Mouse (Mus musculus) CD8-positive naive resting alpha-beta T cell, adult 2 months (primary cell): ENCODE data around the gene Lzts2.

Experiments used
- DNase-seq, 2 experiments: peaks; one replicate each; pipeline ENCODE4 v3.0.0; 2022; ENCODE audit warnings: low read depth in 2 of 2, low spot score in 2 of 2

The Lzts2 gene

DNA sequence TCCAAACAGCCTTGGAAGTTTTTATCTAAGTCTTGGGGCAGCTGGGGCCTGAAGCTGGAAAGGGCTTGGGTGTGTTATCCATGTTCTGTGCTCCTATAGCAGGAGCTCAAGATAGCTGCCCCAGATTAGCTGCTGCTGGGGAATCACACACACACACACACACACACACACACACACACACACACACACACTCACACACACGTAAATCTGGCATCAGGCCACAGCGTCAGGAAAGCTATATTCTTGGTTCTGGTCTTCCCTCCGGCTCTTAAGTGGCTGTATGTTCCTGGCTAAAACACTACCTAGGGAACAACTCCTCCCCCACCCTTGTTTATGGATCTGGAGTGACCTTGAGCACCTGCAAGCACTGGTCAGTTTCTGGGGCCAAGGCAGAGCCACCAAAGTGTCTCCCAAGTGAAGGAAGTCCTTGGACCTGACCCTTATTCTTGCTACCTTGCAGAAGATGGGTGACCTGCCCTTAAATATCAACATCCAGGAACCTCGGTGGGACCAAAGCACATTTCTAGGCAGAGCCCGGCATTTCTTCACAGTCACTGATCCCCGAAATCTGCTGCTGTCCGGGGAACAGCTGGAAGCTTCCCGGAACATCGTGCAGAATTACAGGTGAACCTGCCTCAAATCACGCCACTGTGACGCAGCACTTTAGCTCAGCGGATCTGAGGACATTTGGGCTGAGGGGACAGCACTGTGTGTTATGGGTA lies 34.6 kb downstream of the Lzts2 start:
- no peak for DNase-seq

DNA sequence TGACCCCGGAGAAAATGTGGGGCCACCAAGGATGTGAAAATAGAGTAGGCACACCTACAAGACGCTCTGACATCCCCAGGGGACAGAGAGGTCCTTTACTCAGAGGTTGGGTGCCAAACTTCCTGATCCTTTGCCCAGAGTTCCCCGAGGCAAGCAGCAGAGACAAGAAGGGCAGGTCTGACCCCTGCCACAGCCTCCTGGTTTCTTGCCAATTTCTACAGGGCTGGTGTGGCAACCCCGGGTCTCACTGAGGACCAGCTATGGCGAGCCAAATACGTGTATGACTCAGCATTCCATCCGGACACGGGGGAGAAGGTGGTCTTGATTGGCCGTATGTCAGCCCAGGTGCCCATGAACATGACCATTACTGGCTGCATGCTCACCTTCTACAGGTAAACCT lies 35.3 kb downstream of the Lzts2 start:
- no peak for DNase-seq

DNA sequence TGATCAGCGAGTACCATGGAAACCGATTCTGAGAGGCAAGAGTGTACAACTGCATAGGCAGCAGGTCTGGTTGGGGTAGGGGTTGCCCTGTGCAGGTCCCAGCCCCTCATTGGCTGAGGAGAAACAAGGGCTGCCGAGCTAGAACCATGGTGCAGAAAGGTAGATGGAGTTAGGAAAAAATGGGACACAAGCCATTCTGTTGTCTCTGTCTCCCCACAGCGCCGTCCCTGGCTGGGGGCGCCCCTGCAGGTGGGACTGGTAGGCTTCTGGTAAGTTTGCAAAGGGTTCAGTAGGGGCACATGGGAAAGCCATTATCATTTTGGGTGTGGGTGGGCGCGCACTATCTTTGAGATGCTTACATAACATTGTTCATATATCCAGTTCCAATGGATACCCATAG lies 39.2 kb downstream of the Lzts2 start:
- DNase-seq, result no peak

DNA sequence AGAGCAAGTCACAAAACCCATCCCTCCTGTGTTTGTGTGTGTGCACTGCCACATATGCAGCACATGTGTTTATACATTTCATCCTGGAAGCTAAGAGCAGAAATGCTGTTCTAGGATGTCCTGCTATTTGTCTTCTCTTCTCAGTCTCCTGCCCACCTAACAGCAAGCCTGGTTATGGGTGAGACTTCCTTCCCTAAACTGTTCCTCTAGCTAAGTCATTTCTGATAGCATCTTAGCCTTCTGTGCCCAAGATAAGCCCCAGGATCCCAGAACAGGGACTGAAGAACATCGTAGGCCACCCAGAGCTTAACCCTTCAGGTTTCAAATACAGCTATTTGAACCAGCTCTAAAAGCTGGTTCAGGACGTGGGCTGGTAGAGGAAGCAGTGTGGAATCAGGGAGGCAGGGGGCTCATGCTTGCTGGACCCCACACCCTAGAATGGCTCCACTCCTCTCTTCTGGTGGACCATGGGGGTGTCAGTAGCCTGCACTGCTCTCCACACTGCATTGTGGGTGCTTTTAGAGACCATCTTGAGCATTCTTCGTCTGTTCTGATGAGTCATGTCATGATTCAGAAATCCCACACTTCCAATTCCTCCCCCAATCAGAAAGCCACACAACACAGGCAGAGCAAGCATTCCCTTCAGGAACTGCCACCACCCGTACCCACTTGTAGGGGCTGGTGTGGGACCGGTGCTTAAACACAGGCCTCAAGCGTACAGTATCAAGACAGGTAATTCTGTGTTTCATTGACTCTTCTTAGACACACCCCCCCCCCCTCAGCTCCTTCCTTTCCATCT lies 40.9 kb downstream of the Lzts2 start:
- DNase-seq, result no peak

DNA sequence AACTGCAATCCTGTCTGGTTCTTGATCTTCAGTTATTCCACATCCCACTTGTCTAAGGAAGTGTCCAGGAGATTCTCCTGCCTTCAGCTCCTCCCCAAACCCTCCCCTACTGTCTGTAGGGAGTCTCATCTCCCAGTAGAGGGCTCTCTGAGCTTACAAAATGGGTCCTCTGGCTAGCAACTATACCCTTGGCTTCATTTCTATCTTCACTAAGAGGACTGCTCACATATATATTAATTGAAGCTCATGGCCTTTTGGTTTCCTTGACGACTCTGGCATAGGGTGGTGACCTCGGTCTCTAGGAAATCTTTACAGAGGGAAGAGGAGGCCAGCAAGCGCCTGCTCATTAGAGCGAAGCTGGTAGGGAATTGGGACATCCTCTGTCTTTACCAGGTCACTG lies 42.1 kb downstream of the Lzts2 start:
- no peak for DNase-seq

DNA sequence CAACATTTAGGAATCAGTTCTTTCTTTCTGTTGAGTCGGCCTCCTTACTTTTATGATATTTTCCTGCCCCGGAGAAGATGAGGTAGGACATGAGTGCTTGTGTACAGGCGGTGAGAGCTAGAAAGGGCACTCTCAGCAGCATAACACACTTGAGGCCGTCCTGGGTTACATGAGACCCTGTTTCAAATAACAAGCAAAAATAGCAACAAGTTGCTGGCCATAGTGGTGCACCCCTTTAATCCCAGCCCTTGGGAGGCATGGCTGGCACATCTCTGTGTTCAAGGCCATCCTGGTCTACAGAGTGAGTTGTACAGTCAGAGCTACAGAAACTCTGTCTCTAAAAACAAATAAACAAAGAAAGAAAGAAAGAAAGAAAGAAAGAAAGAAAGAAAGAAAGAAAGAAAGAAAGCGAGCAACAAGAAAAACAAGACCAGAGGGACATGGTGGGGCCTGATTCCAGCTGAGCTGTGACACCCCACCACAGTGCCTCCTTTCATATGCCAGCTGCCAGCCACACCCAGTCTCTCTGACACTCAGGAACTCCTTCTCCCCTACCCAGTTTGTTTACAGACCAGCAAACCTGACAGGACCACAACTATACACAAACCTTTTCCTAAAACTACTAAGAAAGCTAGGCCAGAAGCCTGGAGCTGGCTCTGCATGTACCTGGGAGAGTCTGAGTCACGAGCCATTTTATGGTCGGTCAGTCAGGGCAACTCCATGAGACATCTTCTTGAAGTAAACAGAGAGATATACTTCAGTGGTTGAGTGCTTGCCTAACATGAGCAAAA lies 42.9 kb downstream of the Lzts2 start:
- no peak for DNase-seq

DNA sequence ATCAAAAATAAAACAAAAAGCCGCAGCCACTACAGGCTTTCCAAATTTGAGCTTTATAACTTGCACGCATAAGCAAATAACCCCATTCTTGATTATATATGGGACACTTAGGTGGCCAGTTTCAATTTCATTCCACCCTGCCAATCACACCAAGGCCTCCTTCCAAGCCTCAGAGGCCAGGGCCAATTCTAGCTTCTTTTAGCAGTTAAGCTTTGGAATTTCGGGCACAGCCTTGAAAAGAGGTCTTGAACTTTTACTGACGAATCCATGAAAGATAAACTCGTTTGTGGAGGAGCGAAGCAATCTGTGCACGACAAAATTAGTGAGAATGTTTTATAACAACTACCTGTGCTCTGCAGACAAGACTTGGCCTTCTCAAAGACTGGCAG lies 43.5 kb downstream of the Lzts2 start:
- DNase-seq, result no peak

DNA sequence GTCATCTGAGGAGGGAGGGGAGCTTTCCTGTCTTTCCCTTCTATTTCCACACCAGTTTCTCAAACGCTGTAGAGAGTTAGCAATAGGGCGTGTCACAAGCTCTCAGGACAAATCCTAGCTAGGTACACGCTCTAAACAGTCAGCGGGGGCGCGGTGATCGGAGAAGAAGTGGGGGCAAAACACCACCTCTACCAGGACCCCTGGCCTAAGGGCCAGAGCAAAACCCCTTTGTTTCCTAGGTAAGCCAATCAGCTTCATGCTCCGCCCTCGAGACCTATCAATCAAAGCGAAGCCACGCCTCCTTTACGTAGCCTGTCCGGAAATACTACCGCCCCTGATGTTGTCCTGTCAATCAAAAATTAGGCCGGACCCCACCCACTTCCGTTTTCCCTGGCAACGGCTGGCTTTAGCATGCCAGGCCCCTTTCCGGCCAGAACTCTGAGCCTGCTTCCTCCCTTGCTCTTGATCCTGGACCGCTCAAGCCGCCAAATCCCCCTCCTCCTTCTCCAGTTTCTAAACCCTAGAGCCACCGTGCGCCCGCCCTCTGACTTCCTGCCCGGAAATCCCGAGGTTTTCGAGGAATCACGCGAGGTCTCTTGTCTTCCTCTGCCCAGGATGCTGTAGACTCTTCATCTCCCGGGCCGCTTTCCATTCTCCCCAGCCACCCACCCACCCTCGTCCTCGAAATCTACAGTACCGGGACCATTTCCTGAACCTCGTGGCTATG lies 44.1 kb downstream of the Lzts2 start:
- DNase-seq, result peak; percentile 71 to 82

DNA sequence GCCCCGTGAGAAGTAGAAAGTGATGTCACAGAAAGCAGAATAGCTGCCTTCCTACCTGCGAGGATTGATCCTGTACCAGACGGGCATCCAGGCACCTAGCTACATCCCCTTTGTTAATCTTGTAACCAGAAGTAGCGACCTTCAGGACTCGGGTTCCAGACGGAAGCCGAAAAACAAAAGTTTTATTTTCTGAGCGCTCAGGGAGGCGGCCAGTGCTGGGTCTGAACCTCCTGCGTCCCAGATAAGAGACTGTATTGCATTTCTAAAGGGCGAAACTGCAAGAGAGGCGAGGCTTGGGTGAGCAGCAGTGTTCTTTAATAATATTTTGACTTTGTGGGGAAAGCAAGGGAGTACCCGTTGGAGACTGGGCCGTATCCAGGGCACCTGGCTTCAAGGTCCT lies 44.6 kb downstream of the Lzts2 start:
- DNase-seq, result no peak

DNA sequence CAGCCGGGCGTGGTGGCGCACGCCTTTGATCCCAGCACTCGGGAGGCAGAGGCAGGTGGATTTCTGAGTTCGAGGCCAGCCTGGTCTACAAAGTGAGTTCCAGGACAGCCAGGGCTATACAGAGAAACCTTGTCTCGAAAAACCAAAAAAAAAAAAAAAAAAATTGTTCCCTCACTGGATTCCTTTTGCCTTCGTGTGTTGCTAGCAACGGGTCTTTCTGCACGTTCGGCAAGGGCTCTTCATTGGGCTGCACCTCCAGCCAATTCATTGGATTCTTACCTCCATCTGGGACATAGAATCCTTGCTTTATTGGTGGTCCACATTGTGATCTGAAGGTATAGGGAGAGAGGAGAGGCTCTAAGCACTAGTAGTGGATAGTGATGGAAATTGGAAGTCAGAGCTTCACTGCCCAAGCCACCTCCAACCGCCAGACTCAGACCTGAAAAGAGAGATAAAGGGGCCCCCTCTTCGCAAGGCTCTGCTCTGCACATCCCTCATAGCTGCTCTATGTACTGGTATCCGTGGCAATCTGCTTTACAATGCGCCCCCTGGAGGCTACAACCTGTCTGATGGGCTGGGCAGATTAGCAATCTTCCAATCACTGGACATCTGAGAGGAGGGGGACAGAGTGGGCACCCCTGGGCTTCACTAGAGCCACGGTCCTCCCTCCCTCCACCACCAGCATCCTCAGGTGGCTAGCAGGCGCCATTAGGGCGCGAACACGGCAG lies 49.5 kb downstream of the Lzts2 start:
- peak; percentile 53 to 62 for DNase-seq

DNA sequence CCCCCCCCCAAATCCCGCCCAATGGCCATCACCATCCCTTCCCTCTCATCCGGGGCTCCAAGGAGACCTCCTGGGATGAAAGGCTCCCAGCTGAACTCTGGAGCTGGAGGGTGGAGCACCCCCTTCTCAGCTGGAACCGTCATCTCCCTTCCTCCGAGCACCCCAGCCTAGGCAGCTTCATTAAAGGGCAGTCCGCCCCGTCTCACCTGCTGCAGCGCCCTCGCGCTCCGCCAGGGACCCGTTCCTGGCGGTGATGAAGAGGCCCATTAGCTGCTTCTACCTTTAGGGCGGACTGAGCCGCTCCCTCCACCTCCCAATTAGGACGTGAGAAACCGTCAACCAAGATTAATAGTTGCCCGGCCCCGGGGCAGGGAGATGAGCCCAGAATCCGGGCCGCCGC lies 51.0 kb downstream of the Lzts2 start:
- DNase-seq, result no peak

DNA sequence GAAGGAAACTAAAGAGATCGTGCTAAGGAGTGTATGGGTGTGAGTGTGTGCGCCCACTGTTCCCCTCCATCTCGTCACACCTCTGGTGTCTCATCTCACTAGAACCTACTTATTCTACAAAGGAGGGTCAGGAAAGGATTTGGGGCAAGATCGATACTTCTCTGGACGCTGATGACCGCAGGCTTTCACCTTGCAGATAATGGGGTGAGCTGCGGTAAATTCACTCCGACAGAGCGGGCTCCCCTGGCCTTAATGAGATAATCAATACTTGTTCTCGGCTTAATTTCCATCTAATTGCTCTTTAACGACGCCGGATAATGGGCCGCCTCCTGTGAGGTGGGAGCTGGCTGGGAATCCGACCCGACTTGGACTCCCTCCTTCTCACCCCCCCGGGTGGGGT lies 53.0 kb downstream of the Lzts2 start:
- DNase-seq, result no peak

DNA sequence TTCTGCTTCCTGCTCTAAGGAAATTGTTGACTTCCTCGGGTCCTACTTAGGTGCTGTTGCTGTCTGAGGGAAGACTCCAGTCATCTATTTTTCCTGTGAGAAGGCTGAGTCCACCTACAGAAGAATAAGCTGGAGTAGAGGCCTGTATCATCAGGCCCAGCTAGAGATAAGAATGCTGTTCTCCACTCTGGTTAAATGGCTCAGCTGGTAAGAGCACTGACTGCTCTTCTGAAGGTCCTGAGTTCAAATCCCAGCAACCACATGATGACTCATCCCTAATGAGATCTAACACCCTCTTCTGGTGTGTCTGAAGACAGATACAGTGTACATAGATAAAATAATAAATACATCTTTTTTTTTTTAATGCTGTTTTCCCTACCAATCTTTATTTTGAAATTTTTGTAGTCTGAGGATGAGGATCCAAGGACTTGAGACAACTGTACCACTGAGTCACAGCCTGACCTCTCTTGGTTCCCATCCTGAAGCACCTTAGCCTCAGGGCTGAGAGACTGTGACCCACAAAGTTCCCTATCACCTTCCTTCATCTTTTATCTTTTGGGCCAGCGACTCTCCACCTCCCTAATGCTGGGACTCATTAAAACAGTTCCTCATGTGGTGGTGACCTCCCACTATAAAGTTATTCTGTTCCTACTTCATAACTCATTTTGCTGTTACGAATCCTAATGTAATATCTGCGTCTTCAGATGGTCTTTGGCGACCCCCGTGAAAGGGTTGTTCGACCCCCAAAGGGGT lies 53.7 kb downstream of the Lzts2 start:
- no peak for DNase-seq

DNA sequence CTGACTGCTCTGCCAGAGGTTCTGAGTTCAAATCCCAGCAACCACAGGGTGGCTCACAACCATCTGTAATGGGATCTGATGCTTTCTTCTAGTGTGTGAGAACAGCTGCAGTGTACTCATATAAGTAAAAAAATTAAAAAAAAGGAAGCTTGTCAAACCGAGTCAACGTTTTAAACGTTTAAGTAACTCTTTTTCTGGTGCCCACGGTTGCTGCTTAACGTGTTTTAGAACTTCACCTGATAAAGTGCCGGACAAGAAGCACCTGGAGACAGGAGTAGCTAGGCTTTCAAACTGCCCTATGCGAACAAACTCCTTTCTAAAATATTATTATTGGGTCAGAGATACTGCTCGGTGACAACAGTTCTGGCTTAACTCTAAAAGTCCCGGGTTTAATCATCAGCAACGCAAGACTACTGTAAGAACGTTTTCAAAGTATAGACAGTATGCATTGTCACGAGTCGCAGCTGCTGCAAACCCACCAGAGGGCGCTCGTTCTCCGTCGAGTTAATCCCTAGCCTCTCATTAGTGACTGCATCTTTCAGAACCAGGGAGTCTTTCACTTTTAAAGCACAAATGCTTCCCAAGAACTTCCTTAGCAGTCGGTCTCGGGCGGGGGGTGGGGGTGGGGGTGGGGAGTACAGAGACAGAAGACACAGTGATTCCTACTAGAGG lies 59.8 kb downstream of the Lzts2 start:
- DNase-seq, result peak; percentile 79 to 85

DNA sequence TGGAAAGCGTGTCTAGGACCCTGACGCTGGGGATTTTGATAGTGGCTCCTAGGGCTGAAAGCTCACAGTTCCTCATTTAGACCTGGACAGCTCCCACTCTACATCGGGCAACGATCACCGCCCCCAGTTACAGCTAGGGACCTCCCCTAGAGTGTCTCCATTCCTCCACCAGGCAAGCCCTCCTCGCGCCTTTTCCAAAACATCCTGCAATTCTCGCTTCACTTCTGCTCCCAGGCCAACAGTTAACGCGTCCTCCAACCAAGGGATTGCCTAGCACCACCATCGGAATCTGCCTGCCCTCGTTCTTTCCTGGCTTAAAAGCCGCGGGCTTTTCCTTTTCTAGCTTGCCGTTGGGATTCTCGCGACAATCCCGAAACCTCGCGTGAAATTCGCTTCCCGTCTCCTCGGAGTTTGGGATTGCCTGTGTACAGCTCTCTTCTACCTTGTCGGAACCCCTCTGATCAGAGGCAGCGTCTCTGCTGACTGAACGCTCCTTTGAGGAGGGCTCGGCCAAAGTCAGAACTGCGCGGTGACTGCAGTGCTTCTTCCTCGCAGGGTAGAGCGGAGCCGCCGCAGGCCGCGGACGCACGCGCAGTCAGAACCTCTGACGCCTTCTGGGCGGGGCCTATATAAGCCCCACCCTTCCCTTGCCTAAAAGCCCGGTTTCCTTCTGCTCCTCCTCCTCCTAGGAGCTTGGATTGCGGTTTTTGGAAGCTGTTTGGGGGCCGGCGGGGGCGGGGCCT lies 60.5 kb downstream of the Lzts2 start, which contains the start of gene Kazald1:
Gene Kazald1 (plus strand): TSS at position 662 of the 743 bp plus-strand sequence.
- peak; percentile 83 to 85 for DNase-seq

DNA sequence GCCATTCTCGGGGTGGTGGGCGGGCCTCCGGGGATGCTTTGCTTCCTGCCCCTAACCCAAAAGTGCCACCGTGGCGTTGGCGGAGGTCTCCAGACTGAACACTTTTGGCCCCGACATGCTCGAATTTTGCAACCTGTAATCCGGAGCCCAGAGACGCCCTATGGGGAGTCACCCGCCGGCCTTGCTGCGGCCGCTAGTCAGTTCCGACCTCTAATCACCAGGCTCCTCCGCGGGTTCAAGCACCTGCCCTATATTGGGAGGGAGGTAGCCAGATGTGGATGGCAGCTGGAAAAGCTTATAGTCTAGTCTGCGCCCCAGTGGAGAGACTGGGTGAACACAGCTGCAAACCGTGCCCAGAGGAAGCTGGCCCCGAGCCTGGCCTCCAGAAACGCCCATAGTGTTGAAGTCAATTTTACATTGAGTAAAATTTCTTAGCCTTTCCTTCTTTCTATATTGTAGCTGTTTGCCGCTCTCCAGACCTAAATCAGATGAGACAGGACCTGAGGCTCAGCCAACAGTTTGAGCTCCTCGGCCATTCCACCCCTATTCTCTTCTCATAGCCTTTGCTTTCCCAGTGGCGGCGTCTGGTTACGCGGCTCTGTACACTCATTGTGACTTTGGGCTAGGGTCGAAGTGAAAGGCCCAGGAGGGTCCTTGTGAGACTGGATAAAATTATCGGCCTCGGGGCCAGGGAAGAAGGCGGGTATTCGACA lies 61.3 kb downstream of the Lzts2 start:
- no peak for DNase-seq

DNA sequence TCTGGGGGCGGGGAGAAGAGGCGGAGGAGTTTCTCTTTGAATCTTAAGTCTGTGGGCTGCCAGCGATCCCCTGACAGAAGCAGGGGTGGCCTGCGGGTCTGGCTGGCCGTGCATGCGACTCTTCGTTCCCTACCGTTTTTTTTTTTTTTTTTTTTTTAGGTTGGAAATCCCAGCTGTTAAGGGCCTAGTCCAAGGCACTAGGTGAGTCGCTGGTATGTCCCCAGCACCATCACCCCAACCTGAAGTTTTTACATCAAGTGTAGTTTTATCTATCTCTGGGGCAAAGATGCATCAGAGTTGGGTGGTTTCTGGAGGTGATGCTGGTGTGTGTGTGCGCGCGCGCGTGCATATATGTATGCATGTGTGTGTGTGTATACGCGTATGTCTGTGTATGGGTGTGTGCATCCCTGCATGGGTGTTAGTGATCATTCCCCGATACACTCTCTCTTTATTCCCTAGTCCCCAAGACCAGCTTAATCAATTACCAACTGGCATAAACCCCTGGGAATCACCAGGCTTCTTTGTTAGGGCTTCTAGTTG lies 61.9 kb downstream of the Lzts2 start:
- DNase-seq, result no peak
